Mouse (Mus musculus) thymus, adult 2 months (tissue): ENCODE data around the gene Odf3l1. TPM values are rescaled to one million over a fixed set of nuclear protein-coding genes. Genes with fewer than 3 reads are reported as not detected.

Experiments used
- DNase-seq: peaks from one replicate; pipeline ENCODE4 v3.0.0; 2021
- H3K27ac ChIP-seq: fragments of 200-500 bp; 2 replicates; pipeline ENCODE4 v1.5.1; 2012; ENCODE audit warnings: low read length, control low read depth; ENCODE audit not compliant: control insufficient read depth, insufficient read depth
- H3K27me3 ChIP-seq: fragments of 200-500 bp; 2 replicates; pipeline ENCODE4 v1.6.1; 2012; ENCODE audit warnings: mild to moderate bottlenecking, low read length, moderate library complexity, mixed read lengths; ENCODE audit not compliant: control insufficient read depth, insufficient read depth
- H3K36me3 ChIP-seq: fragments of 200-500 bp; 2 replicates; pipeline ENCODE4 v1.6.1; 2012; ENCODE audit warnings: mild to moderate bottlenecking, low read length, moderate library complexity; ENCODE audit not compliant: control insufficient read depth, insufficient read depth
- H3K4me1 ChIP-seq: fragments of 200-500 bp; replicated peaks from 2 replicates; pipeline ENCODE4 v1.6.1; 2012; ENCODE audit warnings: low read length; ENCODE audit not compliant: control insufficient read depth, insufficient read depth
- H3K4me3 ChIP-seq: fragments of 200-500 bp; 2 replicates; pipeline ENCODE4 v1.5.1; 2012; ENCODE audit warnings: mild to moderate bottlenecking, low read length, control low read depth, moderate library complexity; ENCODE audit not compliant: control insufficient read depth, insufficient read depth
- CTCF ChIP-seq: fragments of 200-500 bp; IDR thresholded peaks from 2 replicates; pipeline ENCODE4 v1.5.1; 2012; ENCODE audit warnings: mild to moderate bottlenecking, control low read depth, low read length, moderate library complexity, borderline replicate concordance; ENCODE audit not compliant: control insufficient read depth, poor library complexity, insufficient read depth; ENCODE audit errors: extremely low read depth
- POLR2A ChIP-seq: fragments of 200-500 bp; IDR thresholded peaks from 2 replicates; pipeline ENCODE4 v1.6.1; 2012; ENCODE audit warnings: mild to moderate bottlenecking, low read length, control low read depth, moderate library complexity; ENCODE audit not compliant: control insufficient read depth, poor library complexity, insufficient read depth; ENCODE audit errors: extremely low read depth
- WGBS: fragments of 180-500 bp; shearing (Covaris S2); methylation state at CpG from one replicate; pipeline ENCODE4 v1.1.7; 2018; 5-methylcytosine and 5-hydroxymethylcytosine counted together
- polyA plus RNA-seq: library from polyadenylated mRNA; depleted of rRNA; stranded (reverse); fragments of >200 nt; gene quantifications from 2 replicates; pipeline ENCODE4 v1.2.3, GENCODE M21; 2012

Gene Odf3l1
- polyA plus RNA-seq, 1 experiment: 2.2 TPM

DNA sequence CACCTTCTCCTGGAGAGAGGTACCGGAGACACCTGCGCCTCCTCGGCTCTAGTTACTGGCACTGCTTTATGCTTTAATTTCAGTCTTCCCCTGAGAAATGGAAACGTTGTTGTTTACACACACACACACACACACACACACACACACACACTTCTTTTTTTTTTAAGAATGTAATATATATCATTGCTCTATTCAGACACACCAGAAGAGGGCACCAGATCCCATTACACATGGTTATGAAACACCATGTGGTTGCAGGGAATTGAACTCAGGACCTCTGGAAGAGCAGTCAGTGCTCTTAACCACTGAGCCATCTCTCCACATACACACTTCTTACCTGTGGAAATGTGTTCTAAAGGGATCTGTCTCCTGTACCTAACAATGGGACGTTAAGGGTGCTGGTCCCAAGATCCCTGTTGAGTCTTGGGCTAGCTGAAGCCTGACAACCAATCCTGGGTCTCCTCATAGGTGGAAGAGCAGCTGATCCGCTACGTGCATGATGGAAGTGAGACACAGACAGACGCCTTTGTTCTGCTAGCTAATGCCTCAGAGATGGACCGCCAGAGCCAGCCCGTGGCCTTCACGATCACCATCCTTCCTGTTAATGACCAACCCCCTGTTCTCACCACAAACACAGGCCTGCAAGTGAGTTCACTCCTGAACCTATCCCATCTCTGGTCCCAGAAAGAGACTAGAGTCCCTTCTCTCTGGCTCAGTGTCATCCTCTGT, 26.2 kb upstream of the Odf3l1 start:
- H3K4me1 ChIP-seq: peaks cover 2% of the 10 kb centered on the region; the same call in 1 of the 2 replicates
- H3K4me3 ChIP-seq: no peak overlapping the region
- TF ChIP-seq POLR2A (no peak), CTCF (no peak)
- H3K36me3 ChIP-seq: no peaks in the 10 kb centered on the region
- no peaks in the 10 kb centered on the region for H3K27me3 ChIP-seq
- 65% methylated on average over 11 of the region's 11 CpGs for WGBS
- no peak overlapping the region for H3K27ac ChIP-seq
- DNase-seq: no peak

DNA sequence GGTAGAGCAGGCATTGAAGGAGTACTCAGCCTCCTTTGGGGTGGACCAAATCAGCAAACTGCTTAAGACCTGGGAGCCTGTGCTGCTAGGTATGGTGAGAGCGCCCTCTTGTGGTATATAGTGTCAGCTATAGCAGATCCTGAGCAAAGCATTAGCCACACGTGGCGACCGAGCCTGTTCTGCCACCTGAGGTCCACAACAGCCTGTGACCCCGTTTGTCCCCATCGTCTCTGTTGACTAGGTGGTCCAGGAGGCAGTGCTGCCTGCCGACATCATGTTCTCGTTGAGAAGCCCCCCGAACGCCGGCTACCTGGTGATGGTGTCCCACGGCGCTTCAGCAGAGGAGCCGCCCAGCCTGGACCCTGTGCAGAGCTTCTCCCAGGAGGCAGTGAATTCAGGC, 25.3 kb upstream of the Odf3l1 start:
- no peaks in the 10 kb centered on the region for H3K27me3 ChIP-seq
- no peak overlapping the region for H3K4me3 ChIP-seq
- no peak overlapping the region for H3K27ac ChIP-seq
- 16% methylated on average over 14 of the region's 14 CpGs for WGBS
- peak; percentile 80; the same call in 1 of the 2 replicates for TF ChIP-seq CTCF
- no peak for TF ChIP-seq POLR2A
- H3K4me1 ChIP-seq: peaks cover 2% of the 10 kb centered on the region; the same call in 1 of the 2 replicates
- no peaks in the 10 kb centered on the region for H3K36me3 ChIP-seq
- DNase-seq: peak; percentile 63

DNA sequence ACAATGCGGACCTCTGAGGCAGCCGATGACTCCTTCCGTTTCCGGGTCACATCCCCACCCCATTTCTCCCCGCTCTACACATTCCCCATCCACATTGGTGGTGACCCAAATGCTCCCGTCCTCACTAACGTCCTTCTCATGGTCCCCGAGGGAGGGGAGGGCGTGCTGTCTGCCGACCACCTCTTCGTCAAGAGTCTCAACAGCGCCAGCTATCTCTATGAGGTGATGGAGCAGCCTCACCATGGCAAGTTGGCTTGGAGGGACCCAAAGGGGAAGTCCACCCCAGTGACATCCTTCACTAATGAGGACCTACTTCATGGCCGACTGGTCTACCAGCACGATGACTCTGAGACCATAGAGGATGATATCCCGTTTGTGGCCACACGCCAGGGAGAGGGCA, 23.1 kb upstream of the Odf3l1 start:
- DNase-seq: no peak
- no peak for TF ChIP-seq POLR2A
- no peak overlapping the region for H3K4me3 ChIP-seq
- no peaks in the 10 kb centered on the region for H3K36me3 ChIP-seq
- no peaks in the 10 kb centered on the region for H3K27me3 ChIP-seq
- WGBS: 95% methylated on average over 16 of the region's 16 CpGs
- H3K27ac ChIP-seq: no peak overlapping the region
- peaks cover 2% of the 10 kb centered on the region; the same call in 1 of the 2 replicates for H3K4me1 ChIP-seq

GRCm38 (mm10) chr9:56886601-56887000, 22.1 kb upstream of the Odf3l1 start:
- H3K4me3 ChIP-seq: no peak overlapping the region
- DNase-seq: no peak
- 96% methylated on average over 15 of the region's 15 CpGs for WGBS
- TF ChIP-seq CTCF (no peak), POLR2A (no peak)
- H3K4me1 ChIP-seq: peaks cover 2% of the 10 kb centered on the region; the same call in 1 of the 2 replicates
- no peaks in the 10 kb centered on the region for H3K27me3 ChIP-seq
- no peaks in the 10 kb centered on the region for H3K36me3 ChIP-seq
- H3K27ac ChIP-seq: no peak overlapping the region

DNA sequence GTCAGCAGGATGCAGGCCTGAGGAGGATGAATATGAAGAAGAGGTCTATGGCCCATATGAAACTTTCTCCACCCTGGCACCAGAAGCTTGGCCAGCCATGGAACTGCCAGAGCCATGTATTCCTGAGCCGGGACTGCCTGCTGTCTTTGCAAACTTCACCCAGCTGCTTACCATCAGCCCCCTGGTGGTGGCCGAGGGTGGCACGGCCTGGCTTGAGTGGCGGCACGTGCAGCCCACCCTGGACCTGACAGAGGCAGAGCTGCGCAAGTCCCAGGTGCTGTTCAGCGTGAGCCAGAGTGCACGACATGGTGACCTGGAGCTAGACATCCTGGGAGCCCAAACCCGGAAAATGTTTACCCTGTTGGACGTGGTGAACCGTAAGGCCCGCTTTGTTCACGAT, 21.6 kb upstream of the Odf3l1 start:
- H3K27me3 ChIP-seq: no peaks in the 10 kb centered on the region

GRCm38 (mm10) chr9:56884328-56884727, 19.8 kb upstream of the Odf3l1 start:
- Histone ChIP-seq H3K4me1 (no peaks in the 10 kb centered on the region), H3K36me3 (no peaks in the 10 kb centered on the region), H3K27me3 (no peaks in the 10 kb centered on the region), H3K27ac (no peak overlapping the region), H3K4me3 (no peak overlapping the region)
- no peak for DNase-seq
- WGBS: 88% methylated on average over 4 of the region's 4 CpGs
- TF ChIP-seq POLR2A (no peak), CTCF (no peak)

More for the DNA sequence above, 21.6 kb upstream of the Odf3l1 start:
- H3K27ac ChIP-seq: no peak overlapping the region
- TF ChIP-seq CTCF (peak; percentile 62), POLR2A (no peak)
- no peak overlapping the region for H3K4me3 ChIP-seq
- H3K4me1 ChIP-seq: 0 out of 2 replicates have a peak, but pooled peaks cover 2% of the 10 kb centered on the region
- peak; percentile 52 for DNase-seq
- WGBS: 68% methylated on average over 13 of the region's 13 CpGs
- no peaks in the 10 kb centered on the region for H3K36me3 ChIP-seq
